Mouse (Mus musculus): ENCODE measurements around the gene Zmat3.

DNA sequence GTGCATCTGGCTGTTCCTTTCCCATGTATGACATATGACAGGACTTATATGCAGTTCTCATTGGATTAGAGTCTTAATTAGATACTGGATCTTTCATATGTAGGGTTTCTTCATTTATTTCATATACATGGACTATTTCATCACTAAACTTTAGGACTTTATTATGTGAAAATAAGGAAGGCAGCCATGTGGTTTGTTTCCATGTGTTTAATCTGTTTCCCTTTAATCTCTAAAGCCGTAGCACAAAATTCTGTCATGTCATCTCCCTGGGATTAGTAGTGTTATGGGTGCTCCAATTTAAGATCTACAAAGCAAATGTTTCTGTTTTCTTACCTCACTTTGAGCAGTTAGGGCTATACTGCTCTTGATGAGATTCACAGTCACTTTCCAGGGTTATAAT, 39.9 kb upstream of the Zmat3 start:
- TF ChIP-seq CTCF (IDR thresholded peaks at IDR 0.05): no peak
- TF ChIP-seq EP300 (IDR thresholded peaks at IDR 0.05; ENCODE audit: insufficient read depth, low read depth, low read length): no peak

Data from heart, adult 2 months (tissue).